Mouse (Mus musculus) bone marrow, adult 2 months (tissue): ENCODE data around the gene Klhl26. TPM values are rescaled to one million over a fixed set of nuclear protein-coding genes. Genes with fewer than 3 reads are reported as not detected.

Experiments used
- H3K27ac ChIP-seq: fragments of 200-500 bp; 2 replicates; pipeline ENCODE4 v1.5.1; 2012; ENCODE audit warnings: low read depth, mild to moderate bottlenecking, control low read depth, inconsistent platforms, low read length; ENCODE audit not compliant: control insufficient read depth, poor library complexity, insufficient read depth
- H3K4me1 ChIP-seq: fragments of 200-500 bp; 2 replicates; pipeline ENCODE4 v1.6.1; 2011; ENCODE audit warnings: low read length; ENCODE audit not compliant: control insufficient read depth, insufficient read depth
- H3K4me3 ChIP-seq: fragments of 200-500 bp; replicated peaks from 2 replicates; pipeline ENCODE3; 2011; ENCODE audit warnings: mild to moderate bottlenecking, low read depth, low read length, control low read depth; ENCODE audit not compliant: control insufficient read depth
- CTCF ChIP-seq: fragments of 200-500 bp; IDR thresholded peaks from 2 replicates; pipeline ENCODE4 v1.5.1; 2011; ENCODE audit warnings: low read length, control low read depth; ENCODE audit not compliant: control insufficient read depth, insufficient read depth
- POLR2A ChIP-seq: fragments of 200-500 bp; IDR thresholded peaks from 2 replicates; pipeline ENCODE4 v1.6.1; 2011; ENCODE audit warnings: low read depth, mild to moderate bottlenecking, control low read depth, low read length, borderline replicate concordance; ENCODE audit not compliant: control insufficient read depth
- WGBS: fragments of 180-500 bp; shearing (Covaris S2); methylation state at CpG from one replicate; pipeline ENCODE4 v1.1.7; 2018; 5-methylcytosine and 5-hydroxymethylcytosine counted together
- polyA plus RNA-seq: library from polyadenylated mRNA; stranded (reverse); fragments of >200 nt; gene quantifications from 2 replicates; pipeline ENCODE4 v1.2.4, GENCODE M21; 2011; ENCODE audit warnings: low replicate concordance; ENCODE audit not compliant: missing spikeins, insufficient read depth, insufficient read length

Gene Klhl26
- polyA plus RNA-seq, 1 experiment, result 11.0 TPM

DNA sequence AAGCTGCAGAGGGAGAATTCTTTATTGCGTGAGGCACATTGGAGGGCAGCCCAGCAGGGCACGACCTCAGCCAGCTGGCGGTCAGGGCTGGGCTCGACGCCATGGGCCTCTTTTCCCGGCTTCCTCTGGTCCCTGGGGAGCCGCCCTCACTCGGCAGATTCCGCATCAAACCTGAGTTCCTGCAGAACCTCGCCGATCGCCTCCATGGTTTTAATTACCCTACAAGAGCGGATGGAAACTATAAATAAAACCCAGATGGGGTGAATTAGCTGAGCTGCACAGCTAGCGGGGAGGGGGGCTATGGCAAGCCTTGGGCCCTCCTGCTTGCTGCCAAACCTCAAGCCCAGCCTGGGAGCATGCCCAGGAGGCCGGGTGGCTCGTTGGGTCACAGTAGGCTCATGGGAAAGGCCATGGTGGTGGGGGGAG lies 27.5 kb upstream of the Klhl26 start:
- peaks cover 9% of the 10 kb centered on the region for H3K4me1 ChIP-seq
- WGBS, result 90% methylated on average over 16 of the region's 16 CpGs
- H3K27ac ChIP-seq, result no peak overlapping the region
- H3K4me3 ChIP-seq, result no peak overlapping the region
- no peak for TF ChIP-seq POLR2A

GRCm38 (mm10) chr8:70503062-70503750 lies 26.4 kb upstream of the Klhl26 start:
- Histone ChIP-seq H3K4me1 (peaks cover 5% of the 10 kb centered on the region), H3K27ac (no peak overlapping the region), H3K4me3 (no peak overlapping the region)
- 20% methylated on average over 46 of the region's 46 CpGs for WGBS
- TF ChIP-seq CTCF (peak; percentile 68; the same call in 1 of the 2 replicates), POLR2A (no peak)

GRCm38 (mm10) chr8:70502540-70502939 lies 25.8 kb upstream of the Klhl26 start:
- WGBS, result 41% methylated on average over 12 of the region's 12 CpGs
- Histone ChIP-seq H3K27ac (no peak overlapping the region), H3K4me1 (peaks cover 5% of the 10 kb centered on the region), H3K4me3 (no peak overlapping the region)
- TF ChIP-seq CTCF (no peak), POLR2A (no peak)

DNA sequence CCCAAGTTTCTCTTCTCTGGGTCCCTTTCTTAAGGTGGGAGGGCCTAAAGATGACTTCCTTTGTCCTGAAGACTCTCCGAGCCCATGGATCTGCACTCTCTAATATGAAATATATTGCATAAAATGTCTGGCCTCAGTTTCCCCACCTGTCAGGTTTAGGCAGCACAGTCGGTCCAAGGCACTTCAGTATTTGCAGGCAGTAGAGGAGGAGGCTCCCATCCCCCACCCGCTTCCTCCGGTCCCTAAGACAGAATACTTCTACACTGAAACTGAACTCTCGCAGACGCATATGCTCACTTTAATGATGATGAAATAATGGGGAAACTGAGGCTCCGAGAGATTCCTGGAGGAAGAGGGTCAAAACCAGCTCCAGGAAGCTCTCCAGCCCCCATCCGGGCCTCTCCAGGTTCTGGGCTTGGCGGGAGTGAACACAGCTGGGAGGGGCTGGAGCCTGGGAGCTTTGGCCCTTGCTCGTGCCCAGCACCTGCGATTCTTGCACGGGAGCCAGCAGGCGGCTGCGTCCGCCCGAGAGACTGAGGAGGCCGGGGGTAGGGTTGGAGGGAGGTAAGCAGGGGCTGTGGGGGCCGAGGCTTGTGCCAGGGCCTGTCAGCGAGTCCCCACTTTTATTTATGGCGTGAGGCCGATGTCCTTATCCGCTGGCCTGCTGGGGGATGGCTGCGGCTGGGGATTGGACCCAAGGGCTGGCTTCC lies 25.2 kb upstream of the Klhl26 start:
- Histone ChIP-seq H3K4me1 (peaks cover 5% of the 10 kb centered on the region), H3K27ac (no peak overlapping the region; the same call in 1 of the 2 replicates), H3K4me3 (no peak overlapping the region)
- 13% methylated on average over 23 of the region's 23 CpGs for WGBS
- no peak for TF ChIP-seq CTCF
- no peak for TF ChIP-seq POLR2A

DNA sequence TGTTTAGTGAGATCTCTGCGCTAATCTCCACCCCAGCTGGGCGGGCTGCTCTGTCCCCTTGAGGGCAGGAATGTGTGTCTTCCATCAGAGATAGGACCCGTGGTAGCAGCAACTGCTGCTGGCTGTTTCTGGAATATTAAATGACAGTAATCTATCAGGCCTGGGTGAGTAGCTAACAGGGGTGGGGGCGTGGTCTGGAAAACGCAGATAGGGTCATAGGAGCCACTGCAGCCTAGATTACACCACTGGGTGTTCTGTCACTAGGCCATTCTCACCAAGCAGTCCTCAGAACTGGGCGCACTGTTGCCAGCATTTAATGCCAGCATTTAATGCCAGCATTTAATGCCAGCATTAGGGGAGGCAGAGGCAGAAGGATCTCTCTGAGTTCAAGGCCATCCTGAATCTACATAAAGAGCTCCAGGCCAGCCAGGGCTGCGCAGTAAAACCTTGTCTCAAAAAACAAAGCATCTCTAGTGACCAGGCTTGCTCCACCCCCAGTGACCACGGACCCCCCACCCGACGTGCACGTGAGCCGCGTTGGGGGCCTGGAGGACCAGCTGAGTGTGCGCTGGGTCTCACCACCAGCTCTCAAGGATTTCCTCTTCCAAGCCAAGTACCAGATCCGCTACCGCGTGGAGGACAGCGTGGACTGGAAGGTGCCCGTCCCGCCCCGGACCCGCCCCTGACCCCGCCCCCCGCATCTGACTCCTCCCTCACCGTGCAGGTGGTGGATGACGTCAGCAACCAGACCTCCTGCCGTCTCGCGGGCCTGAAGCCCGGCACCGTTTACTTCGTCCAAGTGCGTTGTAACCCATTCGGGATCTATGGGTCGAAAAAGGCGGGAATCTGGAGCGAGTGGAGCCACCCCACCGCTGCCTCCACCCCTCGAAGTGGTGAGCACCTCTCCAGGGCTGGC lies 23.9 kb upstream of the Klhl26 start:
- H3K27ac ChIP-seq, result no peak overlapping the region
- peak overlapping the region; percentile 18 for H3K4me3 ChIP-seq
- TF ChIP-seq CTCF (no peak), POLR2A (no peak)
- peaks cover 1% of the 10 kb centered on the region; the same call in 1 of the 2 replicates for H3K4me1 ChIP-seq
- WGBS, result 9% methylated on average over 39 of the region's 39 CpGs

- Histone ChIP-seq H3K4me3 (no peak overlapping the region), H3K4me1 (no peaks in the 10 kb centered on the region), H3K27ac (no peak overlapping the region; the same call in 1 of the 2 replicates)
- TF ChIP-seq POLR2A (no peak), CTCF (no peak)
- whole genome bisulfite sequencing, result 20% methylated on average over 12 of the region's 12 CpGs
Observed at GRCm38 (mm10) chr8:70495771-70496062, 18.9 kb upstream of the Klhl26 start.

DNA sequence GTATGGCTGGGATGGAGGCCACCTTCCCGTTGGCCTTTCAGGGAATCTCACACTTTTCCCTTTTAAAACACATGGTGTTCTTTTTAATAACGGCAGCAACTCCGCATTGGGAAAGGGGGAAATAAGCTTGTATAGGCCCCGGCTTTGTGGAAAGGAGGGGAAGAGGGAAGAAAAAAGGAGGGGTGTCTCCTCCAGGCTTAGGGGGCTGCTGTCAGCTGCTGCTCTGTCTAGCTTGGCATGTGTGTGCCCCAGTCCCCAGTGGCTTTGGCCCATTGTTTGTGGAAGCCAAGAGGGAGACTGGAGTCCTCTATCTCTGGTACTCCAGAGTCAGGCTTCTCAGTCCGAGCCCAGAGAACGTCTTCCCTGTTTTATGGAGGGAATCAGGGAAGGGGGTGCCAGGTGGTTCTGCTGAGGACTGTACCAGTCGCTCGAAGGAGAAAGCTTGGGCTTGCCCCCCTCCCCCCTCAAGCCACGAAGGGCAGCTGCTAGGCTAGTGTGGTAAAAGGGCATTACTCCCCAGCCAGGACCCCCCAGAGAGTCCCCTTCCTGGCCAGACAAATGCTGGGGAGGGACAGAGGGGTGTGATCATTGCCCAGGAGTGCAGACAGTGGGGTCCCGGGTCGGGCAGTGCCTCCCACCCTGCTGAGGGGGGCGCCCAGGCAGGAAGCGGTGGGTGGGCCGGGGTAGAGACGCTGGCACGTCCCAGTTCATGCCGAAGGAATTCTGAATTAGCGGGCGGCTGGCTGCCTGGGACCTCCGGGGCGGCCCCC lies 18.4 kb upstream of the Klhl26 start:
- Histone ChIP-seq H3K4me1 (no peaks in the 10 kb centered on the region), H3K27ac (no peak overlapping the region; the same call in 1 of the 2 replicates), H3K4me3 (no peak overlapping the region)
- WGBS, result 12% methylated on average over 21 of the region's 21 CpGs
- no peak for TF ChIP-seq CTCF
- no peak for TF ChIP-seq POLR2A

DNA sequence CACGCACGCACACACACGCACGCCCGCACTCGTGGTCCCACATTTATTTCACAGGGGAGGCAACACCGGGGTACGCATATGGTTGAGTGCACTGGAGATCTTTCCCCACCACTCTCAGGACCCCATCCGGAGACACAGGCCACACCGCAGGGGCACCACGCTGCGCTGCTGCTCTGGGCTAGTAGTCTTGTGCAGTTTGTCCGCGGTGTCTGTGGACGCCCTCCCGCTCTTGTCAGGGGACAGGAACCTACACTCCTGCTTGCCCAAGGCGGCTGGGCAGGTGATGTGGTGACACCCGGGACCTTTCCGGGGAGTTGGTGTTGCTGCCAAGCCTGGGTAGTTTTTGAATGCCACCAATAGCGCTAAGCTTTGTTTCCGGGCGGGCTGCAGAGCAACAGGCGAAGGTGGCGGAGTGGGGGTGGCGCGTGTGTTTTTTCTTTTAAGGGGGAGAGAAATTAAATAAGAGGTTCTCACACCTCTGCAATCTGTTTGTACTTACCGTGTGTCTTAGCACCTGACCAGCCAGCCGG lies 17.7 kb upstream of the Klhl26 start:
- no peaks in the 10 kb centered on the region for H3K4me1 ChIP-seq
- TF ChIP-seq CTCF, result no peak
- H3K4me3 ChIP-seq, result no peak overlapping the region
- WGBS, result 2% methylated on average over 28 of the region's 28 CpGs
- no peak overlapping the region for H3K27ac ChIP-seq
